Mouse (Mus musculus) c-Kit-positive CD71-negative TER-119-negative erythroid progenitor cells, embryonic 14.5 days (primary cell): ENCODE measurements at regions not wholly inside any gene's neighbourhood (a gene's known extent, or its start where the extent isn't known, plus 50 kb on each side); places are given as distances from the start of the nearest gene placed in this dataset.

Source experiments
- DNase-seq: peaks from one replicate; pipeline ENCODE4 v3.0.0-alpha.2; 2013; ENCODE audit warnings: low read depth

- no peak for DNase-seq
Measured at GRCm38 (mm10) chr7:68858471-68859210, 109.6 kb upstream of the Arrdc4 start.

DNA sequence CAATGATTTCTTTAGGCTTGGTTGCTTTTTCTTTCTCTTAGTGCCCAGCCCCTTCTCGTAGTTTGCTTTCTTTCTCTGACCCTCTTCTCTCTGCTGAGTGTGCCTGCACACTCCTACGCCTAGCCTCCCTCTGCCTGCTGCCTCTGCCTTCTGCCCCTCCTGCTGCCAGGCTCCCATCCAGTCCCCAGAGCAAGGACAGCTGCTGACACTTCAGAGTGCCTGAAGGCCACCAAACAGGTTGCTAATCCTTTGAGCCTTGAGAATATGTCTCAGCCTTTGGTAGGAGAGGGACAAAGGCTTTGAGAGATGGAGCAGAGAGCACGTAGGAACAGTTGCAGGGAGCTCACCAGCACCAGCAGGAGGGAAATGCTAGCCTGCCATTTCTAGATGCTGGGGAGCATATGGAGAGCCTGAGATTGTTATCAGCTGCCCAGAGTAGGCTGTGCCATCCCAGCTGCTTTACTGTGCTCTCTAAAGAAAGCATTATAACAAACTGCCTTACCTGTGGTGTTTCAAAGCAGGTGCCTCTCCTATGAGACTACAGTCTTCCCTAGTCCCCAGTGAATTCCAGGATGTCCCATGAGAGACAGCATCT is 103.0 kb upstream of the Arrdc4 start:
- no peak for DNase-seq

GRCm38 (mm10) chr7:68844606-68845005 is 95.6 kb upstream of the Arrdc4 start:
- DNase-seq, result no peak

- no peak for DNase-seq
Measured at GRCm38 (mm10) chr7:68843374-68843773, 94.3 kb upstream of the Arrdc4 start.

DNA sequence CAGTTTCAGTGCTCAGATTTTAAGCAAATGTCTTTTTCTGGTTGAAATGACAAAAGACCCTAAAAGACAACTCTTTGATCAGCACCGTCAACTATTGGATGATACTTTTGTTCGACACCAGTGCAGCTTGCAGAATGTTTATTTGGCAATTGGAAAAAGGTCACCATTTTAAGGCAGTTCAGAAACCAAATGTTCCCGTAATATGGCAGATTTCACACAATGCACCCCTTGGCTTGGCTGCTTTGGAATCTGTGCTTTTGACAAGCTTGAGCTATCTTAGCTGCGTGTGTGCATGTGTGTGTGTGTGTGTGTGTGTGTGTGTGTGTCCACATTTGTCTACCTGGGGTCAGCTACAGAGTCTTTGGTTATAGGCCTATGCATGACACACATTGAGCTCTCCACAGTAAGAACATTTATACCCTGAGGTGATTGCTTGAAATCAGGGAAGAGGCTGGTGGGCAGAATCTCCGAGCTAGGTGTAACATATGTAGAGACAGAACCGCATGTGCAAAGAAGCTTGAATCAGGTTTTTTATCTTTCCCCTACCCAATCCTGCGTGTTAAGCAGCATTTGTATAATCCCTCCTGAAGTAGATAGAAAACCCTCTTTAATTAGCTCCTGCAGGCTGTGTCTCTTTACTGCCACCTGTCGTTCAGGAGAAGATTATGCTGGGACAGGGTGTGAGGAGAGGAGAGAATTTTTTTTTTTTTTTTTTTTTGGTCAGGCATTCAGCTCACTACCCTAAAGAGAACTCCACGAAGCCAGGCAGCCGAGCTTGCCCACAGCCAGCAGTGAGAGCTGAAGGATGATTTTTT is 85.1 kb upstream of the Arrdc4 start:
- no peak for DNase-seq

- no peak for DNase-seq
Measured at GRCm38 (mm10) chr7:68833517-68833916, 84.5 kb upstream of the Arrdc4 start.

DNA sequence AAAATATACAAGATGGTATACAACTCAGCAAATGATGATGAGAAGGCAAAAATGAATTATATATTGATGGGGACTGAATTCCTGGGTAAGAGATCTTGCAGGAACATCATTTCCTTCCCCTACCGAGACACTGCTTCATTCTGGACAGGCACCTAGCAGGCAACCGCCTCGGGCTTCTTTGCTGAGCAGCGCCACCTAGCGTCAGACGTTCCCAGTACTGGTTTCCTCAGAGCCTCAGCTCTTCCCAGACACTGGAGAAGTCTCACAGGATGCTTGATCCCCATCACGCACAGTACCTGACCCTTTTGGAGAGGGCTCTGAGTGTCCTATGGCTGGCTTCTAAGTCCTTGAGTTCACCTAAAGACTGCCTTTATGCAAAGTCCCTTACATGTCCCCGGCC is 80.8 kb upstream of the Arrdc4 start:
- peak; percentile 52 for DNase-seq

- no peak for DNase-seq
Measured at GRCm38 (mm10) chr7:68824399-68824798, 75.4 kb upstream of the Arrdc4 start.

- no peak for DNase-seq
Measured at GRCm38 (mm10) chr7:68823646-68824045, 74.6 kb upstream of the Arrdc4 start.

GRCm38 (mm10) chr7:68823189-68823588 is 74.1 kb upstream of the Arrdc4 start:
- peak; percentile 32 for DNase-seq

GRCm38 (mm10) chr7:68814823-68815666 is 66.0 kb upstream of the Arrdc4 start:
- no peak for DNase-seq

DNA sequence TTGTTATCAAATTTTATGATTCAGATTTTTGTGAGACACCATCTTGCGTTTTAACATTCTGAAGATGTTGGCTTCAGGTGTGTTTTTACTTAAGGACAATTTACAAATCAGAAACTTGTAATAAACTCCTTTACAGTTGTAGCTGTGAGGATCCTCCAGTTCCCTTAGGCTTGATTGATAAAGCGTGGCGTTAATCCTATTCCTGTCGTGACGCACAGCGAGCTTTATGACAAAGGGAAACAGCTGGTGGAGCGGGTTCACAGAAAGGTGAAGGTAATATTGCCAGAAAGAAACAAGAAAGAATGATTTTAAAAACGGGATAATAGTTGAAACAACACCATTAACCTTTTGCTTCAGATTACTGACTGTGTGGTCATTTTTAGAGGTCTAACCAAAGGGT is 60.7 kb upstream of the Arrdc4 start:
- DNase-seq, result no peak
